Mouse (Mus musculus) left cerebral cortex, adult 8-10 months (tissue): ENCODE results near the gene Chd2. TPM values are rescaled to one million over a fixed set of nuclear protein-coding genes. Genes with fewer than 3 reads are reported as not detected.

Experiments used
- DNase-seq, 2 experiments: peaks; one replicate each; pipeline ENCODE4 v3.0.0; 2022; ENCODE audit warnings: low spot score in 2 of 2
- total RNA-seq, 4 experiments: library from RNA; stranded (reverse); gene quantifications; 2 replicates each; pipeline ENCODE4 v1.2.4; 2022

Chd2 gene
- total RNA-seq, 4 experiments from 2014 or later = 45.2 to 57.4 (median 48.6) TPM

DNA sequence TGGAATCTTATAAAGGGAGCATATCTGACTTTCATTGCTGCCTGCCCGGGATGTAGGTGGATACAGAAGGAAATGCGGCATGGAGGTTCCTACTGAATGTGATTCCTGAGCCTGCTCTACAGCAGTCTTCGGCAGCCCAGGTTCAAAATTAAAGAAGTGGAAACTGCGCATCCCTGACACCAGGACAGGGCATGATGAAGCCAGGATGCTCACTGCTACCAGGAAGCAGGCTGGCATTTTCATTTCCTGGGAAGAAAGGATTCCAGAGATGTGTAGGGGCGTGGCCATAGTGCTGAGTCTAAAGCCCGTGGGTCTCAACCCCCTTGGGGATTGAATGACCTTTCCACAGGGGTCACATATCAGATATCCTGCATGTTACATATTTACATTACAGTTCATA is 163.6 kb downstream of the Chd2 start:
- no peak for DNase-seq

DNA sequence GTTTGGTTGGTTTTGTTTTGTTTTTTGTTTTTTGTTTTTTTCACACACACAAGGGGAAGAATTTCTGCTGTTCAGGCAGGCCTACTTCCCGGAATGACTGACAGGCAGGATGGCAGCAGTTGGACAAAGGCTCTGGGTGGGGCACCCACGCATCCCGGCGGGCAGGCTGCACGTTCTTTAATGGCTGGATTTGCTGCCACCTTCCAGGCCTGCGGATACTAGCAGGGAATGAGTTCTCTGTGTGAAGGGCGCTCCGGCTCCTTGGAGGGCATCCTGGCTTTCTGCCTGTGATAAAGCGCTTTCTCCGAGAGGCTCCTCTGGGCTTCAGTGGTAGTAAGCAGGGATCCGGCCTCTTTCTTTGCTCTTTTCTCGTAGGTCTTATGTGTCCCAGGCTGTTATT is 164.3 kb downstream of the Chd2 start:
- no peak for DNase-seq

Other genes with a start within 250 kb of the Chd2 start
- gene Rgma, start 166.3 kb downstream of the Chd2 start, total RNA-seq = 10 to 100 TPM; 63.8 to 70.3 (median 64.4) TPM
- 10 to 100 TPM; 27.2 to 33.8 (median 30.0) TPM for gene Fam174b, start 198.5 kb upstream of the Chd2 start, total RNA-seq